Mouse (Mus musculus) T-helper 17 cell (primary cell): Measurements from ENCODE around the gene Vmn1r168.
"Not testable (repeated sequence)": the region's sequence is repeated elsewhere in the genome, so short reads cannot be mapped to it uniquely, and the experiment has no call there.

Experiments used
- in situ Hi-C, 2 experiments: fragments of 300-600 bp; cut with MboI, MseI; formaldehyde crosslinking; loops; 1 replicate in 1 of 2; 2 replicates in 1 of 2; pipeline ENCODE4 v1.15.1; 2025; ENCODE audit warnings: high pct_unique_total_duplicates in 2 of 2

Gene Vmn1r168

GRCm38 (mm10) chr7:23539432-23539831 lies at the start of gene Vmn1r168:
Gene Vmn1r168, plus strand, starts transcription at chr7:23539732.
- in situ Hi-C loops, result not testable (repeated sequence)

DNA sequence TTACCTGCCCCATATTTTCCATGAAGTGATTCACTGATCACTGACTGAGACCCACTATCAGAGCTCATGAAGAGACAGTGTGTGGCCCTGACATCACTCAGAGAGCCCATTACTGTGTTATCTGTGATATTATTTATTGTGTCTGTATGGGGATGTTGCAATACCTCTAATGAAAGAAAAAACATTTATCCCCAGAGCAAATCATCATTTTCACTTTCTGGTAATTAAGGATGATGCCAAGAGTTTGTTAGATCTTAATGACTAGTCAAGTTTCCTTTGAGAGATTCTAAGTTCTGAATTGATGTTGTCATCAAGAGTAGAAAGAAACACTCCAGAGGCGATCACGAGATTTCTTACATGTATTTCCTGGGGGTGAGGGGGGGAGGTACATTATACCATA lies 32.4 kb upstream of the Vmn1r168 start, which contains the start of gene Vmn1r167:
Gene Vmn1r167 (minus strand): TSS at position 101 of the 400 bp plus-strand sequence.
- in situ Hi-C loops, result not testable (repeated sequence)

GRCm38 (mm10) chr7:23575226-23575625 lies 35.7 kb downstream of the Vmn1r168 start, which contains the start of gene Vmn1r169:
Gene Vmn1r169, plus strand, starts transcription at chr7:23575526.
- in situ Hi-C loops, result loop anchor here (5.0 kb wide), 1 partner anchor 262 kb away; the partner anchor contains the start of gene Vmn1r176 (in 2 of the 2)
